Mouse (Mus musculus) spleen, postnatal 4 days (tissue): ENCODE measurements around the gene Cdh4.

ENCODE experiments used
- DNase-seq, 2 experiments: peaks; one replicate each; pipeline ENCODE4 v3.0.0; 2022; ENCODE audit warnings: low spot score in 2 of 2

The Cdh4 gene

GRCm38 (mm10) chr2:179733141-179733831 is 291.1 kb downstream of the Cdh4 start:
- DNase-seq, result no peak

- no peak for DNase-seq
Observed at GRCm38 (mm10) chr2:179742419-179742818, 300.2 kb downstream of the Cdh4 start.

- no peak for DNase-seq
Observed at GRCm38 (mm10) chr2:179742828-179743227, 300.6 kb downstream of the Cdh4 start.

GRCm38 (mm10) chr2:179746491-179746890 is 304.3 kb downstream of the Cdh4 start:
- DNase-seq, result no peak

GRCm38 (mm10) chr2:179749399-179749798 is 307.2 kb downstream of the Cdh4 start:
- no peak for DNase-seq

GRCm38 (mm10) chr2:179753811-179754210 is 311.6 kb downstream of the Cdh4 start:
- no peak for DNase-seq

GRCm38 (mm10) chr2:179754776-179755175 is 312.5 kb downstream of the Cdh4 start:
- no peak for DNase-seq

- DNase-seq, result no peak
Observed at GRCm38 (mm10) chr2:179761718-179762441, 319.6 kb downstream of the Cdh4 start.

GRCm38 (mm10) chr2:179762521-179763305 is 320.5 kb downstream of the Cdh4 start:
- DNase-seq, result no peak

- no peak for DNase-seq
Observed at GRCm38 (mm10) chr2:179764460-179764859, 322.2 kb downstream of the Cdh4 start.

- no peak for DNase-seq
Observed at GRCm38 (mm10) chr2:179766664-179767526, 324.7 kb downstream of the Cdh4 start.

- no peak for DNase-seq
Observed at GRCm38 (mm10) chr2:179767527-179767849, 325.3 kb downstream of the Cdh4 start.

- DNase-seq, result peak in 1 of 2 experiments; percentile 17
Observed at GRCm38 (mm10) chr2:179769137-179769536, 326.9 kb downstream of the Cdh4 start.

GRCm38 (mm10) chr2:179769943-179770342 is 327.7 kb downstream of the Cdh4 start:
- DNase-seq, result no peak

- no peak for DNase-seq
Observed at GRCm38 (mm10) chr2:179774440-179775110, 332.3 kb downstream of the Cdh4 start.

GRCm38 (mm10) chr2:179775999-179776705 is 333.9 kb downstream of the Cdh4 start:
- no peak for DNase-seq

- DNase-seq, result no peak
Observed at GRCm38 (mm10) chr2:179779266-179779665, 337.0 kb downstream of the Cdh4 start.

- DNase-seq, result no peak
Observed at GRCm38 (mm10) chr2:179780961-179781360, 338.7 kb downstream of the Cdh4 start.

- no peak for DNase-seq
Observed at GRCm38 (mm10) chr2:179787256-179787655, 345.0 kb downstream of the Cdh4 start.

GRCm38 (mm10) chr2:179787797-179788196 is 345.6 kb downstream of the Cdh4 start:
- no peak for DNase-seq
